Mouse (Mus musculus): ENCODE results near the gene Nebl.
A peak's percentile ranks its signal among the peaks of the same experiment; 100 is the strongest.

Nebl gene

GRCm38 (mm10) chr2:17509942-17510341 is 221.3 kb downstream of the Nebl start:
- DNase-seq = no peak

DNA sequence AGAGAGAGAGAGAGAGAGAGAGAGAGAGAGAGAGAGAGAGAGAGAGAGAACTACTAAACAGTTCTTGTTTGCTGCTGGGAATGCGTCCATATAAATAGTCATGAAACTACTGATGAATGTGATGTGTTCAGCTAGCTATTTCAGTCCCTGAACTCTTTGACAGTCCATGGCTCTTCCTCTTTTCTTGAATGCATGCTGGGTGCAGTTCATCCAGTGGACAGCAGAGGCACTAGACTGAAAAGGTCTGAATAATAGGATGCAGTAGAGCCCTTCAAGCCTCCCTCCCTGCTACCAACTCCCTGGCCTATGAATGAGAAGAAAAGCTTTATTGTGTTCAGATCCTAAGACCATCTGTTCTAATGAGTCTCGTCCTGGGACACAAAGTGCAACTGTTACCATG is 223.9 kb downstream of the Nebl start:
- peak; percentile 1 for DNase-seq

DNA sequence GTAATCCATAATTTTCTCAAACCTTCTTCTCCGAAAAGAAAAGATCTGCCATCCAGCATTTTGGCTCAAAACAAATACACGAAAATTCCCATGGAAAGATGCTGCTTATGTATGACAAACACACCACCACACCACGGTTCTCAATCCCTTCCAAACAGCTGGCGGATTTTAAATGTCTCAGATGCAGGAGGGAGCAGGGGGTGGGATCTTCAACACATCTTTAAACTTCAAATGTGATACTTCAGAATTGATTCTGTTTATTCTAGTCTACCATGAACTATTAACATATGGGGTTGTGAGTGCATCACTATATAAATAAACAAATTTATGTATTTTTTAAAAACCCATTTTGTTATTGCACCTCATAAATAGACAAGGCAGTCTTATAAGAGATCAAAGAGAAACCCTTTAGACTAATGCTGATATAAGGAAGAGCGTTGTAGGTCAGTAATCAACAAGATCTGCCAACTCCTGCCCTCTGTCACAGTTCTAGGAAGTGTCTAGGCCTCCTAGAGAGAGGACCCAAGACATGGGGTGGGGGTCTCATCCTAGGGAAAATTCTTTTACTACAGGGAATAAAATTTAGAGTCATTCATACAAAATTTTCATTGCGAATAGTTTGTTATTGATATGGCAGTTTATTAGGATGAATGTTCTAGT is 227.0 kb downstream of the Nebl start:
- DNase-seq = no peak

GRCm38 (mm10) chr2:17501075-17501474 is 230.2 kb downstream of the Nebl start:
- no peak for DNase-seq

GRCm38 (mm10) chr2:17465517-17466174 is 265.6 kb downstream of the Nebl start:
- no peak for DNase-seq

GRCm38 (mm10) chr2:17460434-17460833 is 270.8 kb downstream of the Nebl start:
- no peak for DNase-seq

DNA sequence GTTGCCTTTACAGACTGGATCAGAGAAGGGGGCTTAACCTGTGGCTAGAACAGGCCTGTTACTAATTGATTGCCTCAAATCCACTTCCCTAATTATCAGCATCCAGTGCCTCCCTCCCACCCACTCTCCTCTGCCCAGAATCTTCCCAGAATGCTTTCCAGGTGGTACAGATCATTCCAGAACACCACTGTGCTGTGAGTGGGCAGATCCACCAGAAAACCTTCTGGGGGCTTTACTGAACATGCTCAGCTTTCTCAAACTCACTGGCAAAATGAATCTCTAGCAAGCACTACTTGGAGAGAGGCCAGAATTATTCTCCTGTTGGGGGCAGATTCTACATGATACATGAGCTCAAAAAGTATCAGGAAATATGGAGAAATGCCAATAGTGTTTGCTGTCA is 277.6 kb downstream of the Nebl start:
- DNase-seq = no peak

DNA sequence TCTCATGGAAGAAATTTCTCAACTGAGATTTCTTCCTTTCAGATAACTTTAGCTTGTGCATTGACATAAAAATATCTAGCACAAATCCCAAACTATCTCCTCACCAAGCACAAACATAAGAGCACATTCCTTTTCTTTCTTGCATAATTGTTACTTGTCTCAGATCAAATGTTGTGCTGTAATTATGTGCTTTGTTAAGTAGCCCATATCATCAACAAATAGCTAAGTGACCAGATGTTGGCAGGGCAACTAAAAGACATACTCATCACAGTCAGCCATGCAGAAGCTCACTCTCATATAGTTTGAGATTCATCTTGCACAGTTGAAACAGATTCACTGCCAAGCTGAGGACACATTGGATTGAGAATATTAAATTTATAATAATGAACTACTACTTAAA is 282.9 kb downstream of the Nebl start:
- no peak for DNase-seq

DNA sequence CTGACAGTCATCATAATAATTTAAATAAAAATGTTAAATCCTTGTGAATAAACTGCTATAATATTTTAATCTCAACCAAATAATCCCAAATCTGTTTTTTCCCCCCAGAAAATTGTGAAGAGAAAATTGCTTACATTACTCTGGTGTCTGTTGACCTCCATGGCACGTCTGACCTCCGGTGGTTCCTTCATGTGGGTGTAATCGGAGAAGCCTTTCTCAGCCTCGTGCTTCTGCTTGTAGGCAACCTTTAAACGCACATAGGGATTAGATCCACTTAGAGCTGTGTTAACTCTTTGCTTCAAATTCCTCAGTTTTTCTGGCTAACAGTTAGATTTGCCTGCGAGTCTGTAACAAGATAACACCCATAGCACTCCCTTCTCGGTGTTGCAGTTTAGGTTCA is 287.7 kb downstream of the Nebl start:
- no peak for DNase-seq

DNA sequence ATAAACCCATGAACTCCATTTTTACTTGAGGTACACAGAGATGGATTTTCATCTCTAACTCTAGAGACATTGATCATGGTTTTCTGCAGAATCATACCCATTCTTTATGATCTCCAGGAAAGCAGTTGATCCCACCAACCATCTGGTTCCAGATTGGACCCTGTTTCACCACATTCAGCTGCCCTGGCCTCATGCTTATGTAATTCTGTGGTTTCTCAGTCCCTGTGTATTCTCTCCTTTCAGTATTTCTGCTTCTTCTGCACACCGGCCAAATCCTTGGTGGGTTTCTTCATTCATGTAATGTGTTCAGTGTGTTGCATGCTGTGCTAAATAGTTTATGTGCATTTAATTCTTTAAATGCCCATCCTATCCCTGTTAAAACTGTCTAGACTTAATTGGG is 292.9 kb downstream of the Nebl start:
- no peak for DNase-seq

GRCm38 (mm10) chr2:17436739-17437440 is 294.4 kb downstream of the Nebl start:
- DNase-seq = no peak

GRCm38 (mm10) chr2:17435217-17435616 is 296.0 kb downstream of the Nebl start:
- DNase-seq = no peak

GRCm38 (mm10) chr2:17429028-17429427 is 302.2 kb downstream of the Nebl start:
- no peak for DNase-seq

DNA sequence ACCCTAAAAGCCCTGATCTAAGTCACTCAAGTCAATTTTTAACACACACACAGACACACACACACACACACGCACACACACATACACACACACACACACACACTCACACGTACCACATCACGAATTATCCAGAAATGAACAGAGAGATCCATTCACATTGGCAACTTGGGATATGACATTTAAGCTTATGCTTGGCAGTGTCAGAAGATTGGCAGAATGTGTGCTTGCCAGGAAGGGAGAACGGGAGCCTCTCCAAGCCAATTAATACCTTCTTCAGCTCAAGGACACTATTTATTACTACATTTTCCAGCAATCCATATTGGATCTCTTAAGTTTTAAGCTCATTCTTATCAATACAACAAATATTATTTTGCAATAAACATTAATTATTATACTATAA is 303.1 kb downstream of the Nebl start:
- no peak for DNase-seq

DNA sequence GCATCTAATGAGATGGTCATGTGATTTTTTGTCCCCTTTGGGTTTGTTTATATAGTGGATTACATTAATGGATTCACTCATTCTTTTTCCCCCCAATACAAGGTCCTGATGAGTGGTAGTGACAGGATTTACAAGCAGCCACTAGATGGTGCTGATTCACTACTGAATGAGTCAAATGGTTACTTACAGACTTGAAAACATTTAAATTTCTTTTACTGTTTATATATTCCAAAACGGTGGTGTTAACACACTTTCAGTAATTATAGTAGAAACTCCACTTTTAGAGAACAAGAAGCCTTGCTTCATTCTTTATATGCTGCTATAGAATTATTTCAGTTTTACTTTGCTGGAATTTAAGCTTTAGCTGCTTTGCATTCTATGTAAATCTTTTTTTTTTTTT is 308.3 kb downstream of the Nebl start:
- DNase-seq = peak; percentile 15 to 18

DNA sequence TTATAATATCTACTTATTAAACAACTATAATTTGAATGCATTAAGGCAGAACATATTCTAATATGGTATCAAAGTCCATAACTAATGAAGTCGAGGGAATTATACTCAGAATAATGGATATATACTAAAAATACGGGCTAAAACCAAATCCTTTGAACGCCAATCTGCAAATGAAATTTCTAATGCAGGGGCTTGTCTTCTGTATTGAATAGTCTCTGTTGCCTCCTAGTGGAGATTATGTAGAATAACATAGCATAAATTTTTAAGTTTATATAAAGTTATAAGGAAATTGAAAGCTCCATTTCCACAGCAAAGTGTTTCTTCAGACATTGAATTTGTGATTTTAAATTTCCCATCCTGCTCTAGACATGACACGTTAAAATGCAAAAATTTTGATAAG is 315.9 kb downstream of the Nebl start:
- no peak for DNase-seq

DNA sequence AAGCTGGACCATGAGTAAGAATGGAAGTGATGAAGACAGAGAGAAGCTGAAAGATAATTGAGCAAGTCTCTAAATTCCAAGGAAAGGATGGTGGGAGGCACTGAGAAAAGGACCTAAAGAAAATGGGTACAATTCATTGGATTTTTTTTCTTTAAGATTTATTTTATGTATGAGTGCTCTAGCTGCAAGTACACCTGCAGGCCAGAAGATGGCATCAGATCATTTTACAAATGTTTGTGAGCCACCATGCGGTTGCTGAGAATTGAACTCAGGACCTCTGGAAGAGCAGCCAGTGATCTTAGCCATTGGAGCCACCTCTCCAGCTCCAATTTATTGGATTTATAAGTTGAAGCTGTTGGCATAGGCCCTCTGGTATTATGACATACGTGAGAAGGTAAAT is 316.9 kb downstream of the Nebl start:
- no peak for DNase-seq

DNA sequence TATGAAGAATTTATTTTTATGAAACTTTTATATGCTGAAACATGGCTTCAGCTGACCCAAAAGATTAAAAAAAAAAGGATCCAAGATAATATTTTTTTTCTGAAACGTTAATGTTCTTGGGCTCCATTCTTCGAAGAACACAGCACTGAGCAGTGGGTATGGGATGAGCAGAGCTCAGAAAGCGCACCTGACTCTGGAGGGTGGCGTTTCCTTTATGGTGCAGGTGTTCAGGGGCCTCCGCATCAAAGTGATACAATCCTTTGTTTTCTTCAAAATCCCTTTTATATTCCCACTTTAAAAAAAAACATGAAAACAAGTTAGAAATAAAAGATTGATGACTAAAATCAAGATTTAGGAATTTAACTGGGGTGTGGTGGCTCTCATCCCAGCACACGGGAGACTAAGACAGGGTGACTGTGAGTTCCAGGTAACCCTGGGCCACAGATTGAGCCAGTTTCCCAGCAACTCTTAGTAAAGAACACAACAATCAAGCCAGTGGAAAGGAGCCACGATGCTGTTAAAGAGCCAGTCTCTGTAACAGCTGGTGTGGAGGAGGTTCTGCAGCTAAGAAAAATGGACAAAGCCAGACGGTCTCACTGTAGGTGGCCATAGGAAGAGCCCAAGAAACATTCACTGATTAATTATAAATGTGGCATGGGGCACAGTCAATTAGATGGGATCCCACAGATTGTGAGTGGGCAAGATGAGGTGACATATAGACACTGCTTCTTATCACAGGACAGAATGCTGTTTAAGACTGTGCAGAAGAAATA is 317.6 kb downstream of the Nebl start:
- DNase-seq = no peak

DNA sequence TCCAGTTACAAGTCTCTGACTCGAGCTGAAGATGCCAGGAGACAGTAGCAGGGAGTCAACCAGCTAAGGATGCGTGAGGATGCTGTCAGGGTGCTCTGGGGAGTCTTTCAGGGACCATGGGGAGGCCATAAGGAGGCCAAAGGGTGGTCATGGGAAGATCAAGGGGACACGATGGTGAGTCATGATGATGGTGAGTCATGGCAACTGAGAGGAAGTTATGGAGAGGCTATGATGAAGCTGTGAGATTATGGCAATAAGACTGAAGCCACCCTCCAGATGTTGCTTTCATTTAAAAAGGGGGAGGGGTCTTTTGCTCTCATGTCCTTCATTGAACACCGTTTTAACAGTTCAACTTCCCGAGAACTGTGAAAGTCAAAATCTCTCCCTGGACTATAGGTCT is 322.0 kb downstream of the Nebl start:
- no peak for DNase-seq

DNA sequence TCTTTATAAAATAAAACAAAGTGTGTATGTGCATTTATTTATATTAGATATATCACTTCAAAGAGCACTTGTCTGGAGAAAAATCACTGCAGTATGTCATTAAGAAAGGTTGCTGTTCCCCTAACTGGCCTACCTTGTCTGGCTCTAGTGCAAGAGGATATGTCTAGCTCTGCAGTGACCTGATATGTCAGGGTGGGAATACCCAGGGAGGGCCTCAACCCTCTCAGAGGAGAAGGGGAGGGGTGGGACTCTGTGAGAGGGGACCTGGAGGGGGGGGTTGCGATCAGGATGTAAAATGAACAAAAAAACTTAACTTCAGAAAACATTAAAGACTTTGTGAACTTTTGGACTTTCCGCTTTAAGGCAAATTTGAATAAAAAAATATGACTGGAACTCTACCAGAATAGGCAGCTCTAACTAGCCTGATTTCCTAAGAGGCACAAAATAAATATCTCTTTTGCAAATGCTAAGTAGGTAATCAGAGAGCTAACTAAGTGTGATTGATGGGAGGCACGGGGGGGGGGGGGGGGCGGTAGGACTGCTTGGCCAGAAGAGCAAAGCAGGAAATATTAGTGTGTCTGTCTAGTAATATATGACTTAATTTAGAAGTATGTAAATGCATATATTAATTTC is 325.2 kb downstream of the Nebl start:
- DNase-seq = no peak

- no peak for DNase-seq
Measured at GRCm38 (mm10) chr2:17402511-17402910, 328.8 kb downstream of the Nebl start.

- peak; percentile 38 to 39 for DNase-seq
Measured at GRCm38 (mm10) chr2:17396235-17396634, 335.0 kb downstream of the Nebl start.

- DNase-seq = no peak
Measured at GRCm38 (mm10) chr2:17391389-17391788, 339.9 kb downstream of the Nebl start.

All from B cell, adult 2 months (primary cell).